Mouse (Mus musculus) gastrocnemius, adult 2 months (tissue): ENCODE measurements around the gene Loxl1. TPM values are rescaled to one million over a fixed set of nuclear protein-coding genes. Genes with fewer than 3 reads are reported as not detected.
"Not testable (repeated sequence)": the region's sequence is repeated elsewhere in the genome, so short reads cannot be mapped to it uniquely, and the experiment has no call there.

Source experiments
- DNase-seq: peaks from one replicate; pipeline ENCODE4 v3.0.0; 2022
- H3K27ac ChIP-seq: fragments of 200-600 bp; 2 replicates; pipeline ENCODE4 v1.8.1; 2022; ENCODE audit warnings: mild to moderate bottlenecking
- H3K4me3 ChIP-seq: fragments of 200-600 bp; 2 replicates; pipeline ENCODE4 v1.8.1; 2022; ENCODE audit warnings: mild to moderate bottlenecking, moderate library complexity
- CTCF ChIP-seq: fragments of 200-600 bp; IDR thresholded peaks from 2 replicates; pipeline ENCODE4 v1.8.1; 2022; ENCODE audit warnings: antibody characterized with exemption, mild to moderate bottlenecking, moderate library complexity
- intact Hi-C: fragments of 180-260 bp; cut with DNase I; formaldehyde crosslinking; loops from one replicate; pipeline ENCODE4 v1.15.1; 2025
- total RNA-seq, 2 experiments: library from RNA; stranded (reverse); gene quantifications; 2 replicates each; pipeline ENCODE4 v1.2.3; 2021

The Loxl1 gene
- total RNA-seq, 2 experiments from 2014 or later, result 10.6 to 17.9 TPM

DNA sequence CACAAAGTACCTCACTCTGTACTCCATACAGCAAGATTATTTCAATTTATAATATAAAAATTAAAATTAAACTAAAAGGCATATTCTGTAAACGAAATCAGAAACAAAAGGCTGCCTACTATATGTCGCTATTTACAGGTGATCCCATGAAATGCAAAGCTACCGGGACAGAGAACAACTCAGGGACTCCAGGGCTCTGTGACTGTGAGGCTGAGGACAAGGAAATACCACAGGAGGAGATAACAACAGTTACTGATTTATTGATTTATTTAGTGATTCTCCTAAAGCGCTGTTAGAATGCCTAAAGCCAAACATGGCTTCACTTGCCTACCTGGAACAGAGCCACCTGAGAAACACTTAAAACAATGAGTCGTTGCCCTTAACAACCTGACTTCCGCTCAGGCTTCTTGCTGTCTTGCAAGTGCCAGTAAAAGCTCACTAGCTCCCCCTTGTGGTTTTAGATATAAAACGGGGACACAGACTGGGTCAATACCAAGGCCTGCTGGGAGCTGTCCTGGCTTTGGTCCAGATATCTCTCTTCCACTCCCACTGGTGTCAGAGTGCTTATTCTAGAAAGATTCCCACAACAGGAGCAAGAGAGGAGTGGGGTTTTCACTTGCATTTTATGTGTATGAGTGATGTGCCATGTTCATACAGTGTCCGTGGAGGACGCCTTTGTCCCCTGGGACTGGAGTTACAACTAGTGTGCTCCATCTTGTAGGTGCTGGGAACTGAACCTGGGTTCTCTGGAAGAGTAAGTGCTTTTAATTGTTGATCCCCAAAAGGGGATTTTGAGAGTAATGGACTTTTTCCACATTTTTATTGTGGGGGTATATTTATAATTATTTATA is 32.5 kb downstream of the Loxl1 start:
- intact Hi-C loops, result loop anchor here (2.0 kb wide), 2 partner anchors 34 to 54 kb away; no protein-coding TSS in a partner anchor
- Histone ChIP-seq H3K4me3 (peak overlapping the region; percentile 29), H3K27ac (no peak overlapping the region)
- DNase-seq, result no peak
- TF ChIP-seq CTCF, result peak; percentile 85

DNA sequence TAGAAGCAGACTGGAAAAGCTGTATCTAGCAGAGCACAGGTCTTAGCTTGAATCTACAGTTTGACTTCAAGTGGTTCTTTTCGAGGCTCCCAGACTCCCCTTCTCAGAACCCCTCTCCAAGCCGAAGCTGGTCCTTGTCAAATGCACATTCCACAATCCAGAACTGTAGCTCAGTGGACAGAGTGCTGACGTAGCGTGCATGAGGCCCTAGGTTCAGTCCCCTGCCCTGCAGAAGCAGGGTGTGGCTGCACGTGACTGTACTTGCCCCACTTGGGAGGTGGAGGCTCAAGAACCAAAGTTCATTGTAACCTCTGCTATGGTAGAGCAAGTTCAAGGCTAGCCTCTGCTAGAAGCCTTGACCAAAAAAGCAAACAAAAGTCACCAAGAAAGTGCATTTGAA is 33.2 kb downstream of the Loxl1 start:
- DNase-seq, result no peak
- Histone ChIP-seq H3K27ac (no peak overlapping the region), H3K4me3 (no peak overlapping the region)
- no peak for TF ChIP-seq CTCF
- intact Hi-C loops, result loop anchor here (2.0 kb wide), 2 partner anchors 33 to 53 kb away; no protein-coding TSS in a partner anchor

DNA sequence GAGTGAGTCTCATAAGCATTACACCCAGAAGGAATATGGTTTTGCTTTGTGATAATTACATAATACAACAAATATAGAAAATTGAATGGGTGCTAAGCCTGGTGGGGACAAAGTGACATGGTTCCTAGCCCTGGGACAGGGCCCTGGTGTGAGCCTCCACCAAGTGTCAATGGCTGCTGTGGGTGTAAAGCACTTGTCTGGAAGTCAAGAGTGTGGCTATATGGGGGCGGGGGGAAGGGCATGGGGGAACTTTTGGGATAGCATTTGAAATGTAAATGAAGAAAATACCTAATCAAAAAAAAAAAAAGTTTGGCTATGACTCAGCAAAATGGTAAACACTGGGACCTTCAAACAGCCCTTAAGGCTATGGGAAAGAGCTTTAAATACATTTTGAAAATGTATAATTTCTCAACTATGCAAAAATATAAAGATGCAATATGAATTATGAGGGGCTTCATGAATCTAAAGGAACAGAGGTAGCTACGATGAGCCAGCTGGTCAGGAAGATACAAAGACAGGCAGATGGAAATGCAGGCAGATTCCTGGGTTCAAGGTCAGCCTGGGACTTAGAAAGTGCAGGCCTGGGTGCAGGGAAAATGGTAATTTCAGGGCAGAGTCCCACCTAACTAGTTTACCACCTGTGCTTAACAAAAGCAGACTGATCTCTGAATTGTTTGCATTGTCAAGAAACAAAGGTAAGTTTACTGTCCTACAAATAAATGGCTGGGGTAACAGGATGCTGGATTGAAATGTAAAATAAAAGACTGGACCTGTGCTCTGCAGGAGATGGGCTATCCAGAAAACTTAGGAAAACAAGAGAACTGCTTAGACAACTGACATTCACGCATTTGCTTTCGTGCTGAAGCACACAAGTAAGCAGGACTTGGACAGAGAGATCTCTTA is 33.9 kb downstream of the Loxl1 start:
- H3K4me3 ChIP-seq, result no peak overlapping the region
- intact Hi-C loops, result no loop called here
- TF ChIP-seq CTCF, result no peak
- no peak for DNase-seq
- no peak overlapping the region for H3K27ac ChIP-seq

DNA sequence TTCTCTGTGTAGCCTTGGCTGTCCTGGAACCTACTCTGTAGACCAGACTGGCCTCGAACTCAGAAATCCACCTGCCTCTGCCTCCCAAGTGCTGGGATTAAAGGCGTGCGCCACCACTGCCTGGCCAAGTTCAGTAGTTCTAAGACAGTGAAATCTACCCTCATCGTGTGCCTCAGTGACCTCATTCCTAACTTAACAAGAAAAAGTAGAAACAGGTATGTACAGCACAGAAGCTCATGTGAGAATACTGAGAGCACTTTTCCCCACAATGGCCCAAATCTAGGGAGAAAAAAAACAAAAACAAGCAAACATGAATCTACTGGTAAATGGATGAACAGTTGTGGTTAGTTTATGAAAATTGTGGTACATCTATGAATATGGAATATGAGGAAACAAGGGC is 34.7 kb downstream of the Loxl1 start:
- Histone ChIP-seq H3K4me3 (no peak overlapping the region), H3K27ac (no peak overlapping the region)
- intact Hi-C loops, result no loop called here
- no peak for TF ChIP-seq CTCF
- DNase-seq, result no peak

DNA sequence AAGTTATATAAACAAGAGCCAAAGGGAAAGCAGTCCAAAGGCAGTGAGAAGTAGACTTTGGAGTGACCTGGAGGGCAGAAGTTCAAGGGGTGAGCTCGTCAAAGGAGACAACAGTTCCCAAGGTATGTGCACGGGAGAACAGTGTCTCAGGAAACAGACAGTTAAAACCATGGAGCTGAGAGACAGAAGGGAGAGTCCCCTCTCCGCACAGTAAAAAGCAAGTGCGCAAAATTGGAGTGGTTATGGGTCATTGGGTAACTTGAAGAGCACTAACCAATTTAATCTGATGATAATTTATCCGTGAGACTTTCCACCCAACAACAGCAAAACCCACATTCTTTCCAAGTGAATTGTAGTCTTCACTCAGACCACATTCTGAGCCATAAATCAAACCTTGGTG is 36.6 kb downstream of the Loxl1 start:
- intact Hi-C loops, result no loop called here
- H3K27ac ChIP-seq, result peak overlapping the region; percentile 85
- DNase-seq, result no peak
- TF ChIP-seq CTCF, result no peak
- H3K4me3 ChIP-seq, result no peak overlapping the region

DNA sequence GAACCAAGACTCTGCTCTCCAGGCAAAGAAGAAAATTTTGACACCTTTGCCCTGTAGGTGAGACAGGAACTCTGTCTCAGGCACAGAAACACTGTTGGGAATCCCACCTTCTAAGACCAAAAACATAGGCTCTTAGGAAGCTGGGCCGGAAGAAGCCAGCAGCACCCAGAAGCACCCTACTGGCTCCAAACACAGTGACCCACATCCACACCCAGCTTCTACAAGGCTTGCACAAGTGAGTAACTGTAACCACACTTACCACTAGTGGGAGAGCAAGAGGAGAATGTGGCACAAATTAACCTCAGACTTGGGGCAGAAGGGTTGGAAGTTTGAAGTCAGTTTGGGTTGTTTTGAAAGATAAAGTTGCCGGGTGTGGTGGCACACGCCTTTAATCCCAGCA is 37.2 kb downstream of the Loxl1 start:
- Histone ChIP-seq H3K4me3 (peak overlapping the region; percentile 55), H3K27ac (peak overlapping the region; percentile 85)
- intact Hi-C loops, result no loop called here
- no peak for DNase-seq
- no peak for TF ChIP-seq CTCF

DNA sequence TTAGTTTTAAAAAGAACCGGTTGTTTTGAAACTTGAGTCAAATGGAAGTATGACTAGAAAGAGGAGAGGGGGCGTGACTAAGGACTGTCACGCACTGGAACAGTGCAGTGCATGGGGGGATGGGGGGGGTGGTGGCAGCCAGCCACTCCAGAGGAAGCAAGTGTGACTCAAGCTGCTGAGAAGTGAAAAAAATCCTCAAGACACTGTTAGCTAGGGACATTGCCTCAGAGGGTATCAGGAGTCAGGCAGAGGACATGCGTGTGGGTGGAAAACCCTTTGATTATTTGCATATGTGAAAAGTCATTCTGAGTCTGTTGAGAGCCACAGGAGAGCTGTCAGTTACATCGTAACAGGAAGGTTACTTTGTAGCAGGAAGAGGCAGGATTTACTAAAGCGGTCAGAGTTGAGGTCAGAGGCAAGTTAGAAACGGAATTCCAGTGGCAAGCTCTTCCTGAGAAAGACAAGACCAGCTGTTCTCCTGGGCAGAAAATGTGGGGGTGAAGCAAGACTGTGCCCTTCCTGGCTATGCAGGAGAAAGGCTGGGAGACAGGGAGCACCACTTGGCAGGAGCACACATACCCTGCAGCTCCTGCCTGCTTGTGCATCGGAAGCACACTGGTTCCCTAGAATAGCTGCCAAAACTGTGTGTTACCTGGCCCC is 37.7 kb downstream of the Loxl1 start:
- Histone ChIP-seq H3K4me3 (peak overlapping the region; percentile 55), H3K27ac (peak overlapping the region; percentile 85)
- TF ChIP-seq CTCF, result no peak
- DNase-seq, result peak; percentile 52
- intact Hi-C loops, result no loop called here

DNA sequence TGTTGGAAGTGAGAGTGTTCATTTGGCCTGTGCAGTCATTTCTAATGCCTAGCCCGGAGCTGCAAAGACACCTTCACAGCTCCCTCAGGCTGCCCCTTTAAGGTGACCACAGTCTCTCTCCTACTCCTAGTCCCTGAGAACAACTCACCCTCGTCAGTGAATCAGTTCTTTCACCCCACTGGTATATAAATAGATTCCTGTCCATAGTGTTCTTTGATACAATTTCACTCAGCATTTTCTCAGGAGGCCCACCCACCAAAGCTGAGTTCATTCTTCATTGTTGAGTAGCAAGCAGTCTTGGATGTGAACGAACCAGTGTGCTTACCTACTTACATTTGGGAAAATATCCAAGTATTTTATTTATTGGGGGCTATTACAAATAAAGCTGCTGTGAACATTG is 38.4 kb downstream of the Loxl1 start:
- no peak for TF ChIP-seq CTCF
- intact Hi-C loops, result loop anchor here (5.0 kb wide), 1 partner anchor 237 kb away; no protein-coding TSS in a partner anchor
- Histone ChIP-seq H3K27ac (peak overlapping the region; percentile 85), H3K4me3 (peak overlapping the region; percentile 23; the same call in 1 of the 2 replicates)
- DNase-seq, result no peak

DNA sequence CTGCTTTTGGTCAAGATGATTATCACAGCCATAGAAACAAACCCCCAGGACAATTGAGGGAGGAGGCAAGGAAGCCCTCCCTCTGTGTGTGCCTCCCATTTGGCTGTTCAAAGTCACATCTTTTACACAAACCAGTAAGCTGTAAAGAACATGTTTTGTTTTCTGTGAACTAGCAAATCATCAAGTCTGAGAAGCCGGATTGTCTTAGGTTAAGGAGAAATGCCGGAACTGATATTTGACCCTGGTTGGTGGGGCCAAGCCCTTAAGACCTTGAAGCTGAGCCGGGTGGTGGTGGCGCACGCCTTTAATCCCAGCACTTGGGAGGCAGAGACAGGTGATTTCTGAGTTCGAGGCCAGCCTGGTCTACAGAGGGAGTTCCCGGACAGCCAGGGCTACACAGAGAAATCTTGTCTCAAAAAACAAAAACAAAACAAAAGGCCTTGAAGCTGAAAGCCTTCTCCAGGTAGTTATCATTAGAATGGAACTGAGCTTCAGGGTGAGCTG is 38.8 kb downstream of the Loxl1 start:
- no peak overlapping the region for H3K4me3 ChIP-seq
- H3K27ac ChIP-seq, result peak overlapping the region; percentile 85
- no peak for DNase-seq
- intact Hi-C loops, result loop anchor here (5.0 kb wide), 1 partner anchor 237 kb away; no protein-coding TSS in a partner anchor
- TF ChIP-seq CTCF, result no peak

DNA sequence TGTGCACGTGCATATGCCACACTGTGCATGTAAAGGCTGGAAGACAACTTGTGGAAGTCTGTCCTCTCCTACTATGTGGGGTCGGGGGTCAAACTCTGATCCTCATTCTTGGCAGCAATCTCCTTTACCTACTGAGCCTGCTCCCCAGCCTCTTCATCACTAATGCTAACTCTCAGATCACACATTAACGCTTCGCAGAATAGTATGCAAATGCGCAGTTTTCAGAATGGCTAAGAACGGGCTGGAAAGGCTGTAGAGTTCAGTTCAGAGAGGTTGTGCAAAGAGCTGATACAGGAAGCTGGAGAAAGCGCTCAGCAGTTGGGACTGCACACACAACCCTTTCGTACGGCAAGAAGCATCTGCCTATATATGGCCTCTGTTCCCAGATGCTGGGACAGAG is 40.1 kb downstream of the Loxl1 start:
- Histone ChIP-seq H3K27ac (0 out of 2 replicates have a peak overlapping the region, but pooled peaks have one; percentile 31), H3K4me3 (no peak overlapping the region)
- no peak for TF ChIP-seq CTCF
- DNase-seq, result no peak
- intact Hi-C loops, result loop anchor here (5.0 kb wide), 1 partner anchor 236 kb away; no protein-coding TSS in a partner anchor

DNA sequence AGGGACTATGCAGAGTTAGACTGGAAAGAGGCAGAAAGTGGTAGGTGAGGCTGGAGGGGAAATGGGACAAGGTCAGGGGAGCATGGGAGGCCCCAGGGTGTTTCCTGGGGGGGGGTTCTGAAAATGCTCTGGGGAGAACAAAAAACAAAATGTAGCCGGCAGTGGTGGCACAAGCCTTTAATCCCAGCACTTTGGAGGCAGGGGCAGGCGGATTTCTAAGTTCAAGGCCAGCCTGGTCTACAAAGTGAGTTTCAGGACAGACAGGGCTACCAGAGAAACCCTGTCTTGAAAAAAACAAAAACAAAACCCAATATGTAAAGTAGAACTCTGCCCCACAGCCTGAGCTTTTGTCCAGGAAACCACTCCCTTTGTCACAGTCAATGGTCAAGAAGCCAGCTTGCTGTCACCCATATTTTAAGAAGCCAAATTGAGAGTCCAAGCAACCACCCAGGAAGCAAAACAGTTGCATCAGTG is 40.9 kb downstream of the Loxl1 start:
- TF ChIP-seq CTCF, result no peak
- no peak for DNase-seq
- no peak overlapping the region for H3K4me3 ChIP-seq
- 0 out of 2 replicates have a peak overlapping the region, but pooled peaks have one; percentile 40 for H3K27ac ChIP-seq
- intact Hi-C loops, result loop anchor here (5.0 kb wide), 1 partner anchor 235 kb away; no protein-coding TSS in a partner anchor

DNA sequence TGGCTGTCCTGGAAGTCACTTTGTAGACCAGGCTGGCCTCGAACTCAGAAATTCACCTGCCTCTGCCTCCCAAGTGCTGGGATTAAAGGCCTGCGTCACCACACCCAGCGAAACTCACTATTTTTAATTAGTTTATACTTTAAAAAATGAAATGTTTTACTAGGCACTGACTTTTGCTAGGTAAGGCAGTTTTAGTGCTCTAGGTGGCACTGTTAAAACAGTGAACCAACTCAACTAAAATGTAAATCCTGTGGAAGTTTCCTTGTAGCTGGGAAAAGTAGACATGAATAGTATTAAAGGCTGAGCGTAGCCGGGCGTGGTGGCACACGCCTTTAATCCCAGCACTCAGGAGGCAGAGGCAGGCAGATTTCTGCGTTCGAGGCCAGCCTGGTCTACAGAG is 41.4 kb downstream of the Loxl1 start:
- not testable (repeated sequence) for DNase-seq, H3K4me3 ChIP-seq, H3K27ac ChIP-seq
- intact Hi-C loops, result loop anchor here (5.0 kb wide), 1 partner anchor 234 kb away; no protein-coding TSS in a partner anchor
